Mouse (Mus musculus): ENCODE results near the gene Zfp653. TPM values are rescaled to one million over a fixed set of nuclear protein-coding genes. Genes with fewer than 3 reads are reported as not detected.
A peak's percentile ranks its signal among the peaks of the same experiment; 100 is the strongest.

Zfp653 gene
- polyA plus RNA-seq, 1 experiment from 2014 or later: 14.5 TPM

GRCm38 (mm10) chr9:22099922-22100321 lies 28.7 kb upstream of the Zfp653 start:
- Histone ChIP-seq H3K4me1 (ENCODE audit: control insufficient read depth, insufficient read depth, low read length) (peaks cover 6% of the 10 kb centered on the region; the same call in 1 of the 2 replicates), H3K4me2 (replicated peaks; ENCODE audit: low read depth, low read length) (peak overlapping the region; percentile 29), H3K27ac (ENCODE audit: low read length) (peak overlapping the region; percentile 84), H3K9ac (replicated peaks; ENCODE audit: low read depth, low read length) (0 out of 2 replicates have a peak overlapping the region, but pooled peaks have one; percentile 6), H3K27me3 (ENCODE audit: control insufficient read depth, insufficient read depth, low read length) (peaks cover 11% of the 10 kb centered on the region), H3K9me3 (ENCODE audit: control insufficient read depth, low read depth, low read length) (no peaks in the 10 kb centered on the region), H3K36me3 (ENCODE audit: control insufficient read depth, insufficient read depth, low read length) (no peaks in the 10 kb centered on the region), H3K4me3 (ENCODE audit: low read depth, low read length) (peak overlapping the region; percentile 23)
- peak; percentile 69; the same call in 1 of the 2 replicates for ATAC-seq (ENCODE audit: insufficient number of reproducible peaks, insufficient read depth, low FRiP score, low read depth)
- WGBS: 2% methylated on average over 18 of the region's 18 CpGs

GRCm38 (mm10) chr9:22098993-22099696 lies 28.0 kb upstream of the Zfp653 start, which contains the start of gene Cnn1:
TSS of gene Cnn1 (plus strand) at chr9:22099216.
- H3K4me1 ChIP-seq (ENCODE audit: control insufficient read depth, insufficient read depth, low read length): peaks cover 6% of the 10 kb centered on the region; the same call in 1 of the 2 replicates
- 4% methylated on average over 14 of the region's 14 CpGs for WGBS
- peaks cover 11% of the 10 kb centered on the region for H3K27me3 ChIP-seq (ENCODE audit: control insufficient read depth, insufficient read depth, low read length)
- peak within 1 kb of the TSS; percentile 29 for H3K4me2 ChIP-seq (replicated peaks; ENCODE audit: low read depth, low read length)
- H3K9me3 ChIP-seq (ENCODE audit: control insufficient read depth, low read depth, low read length): no peaks in the 10 kb centered on the region
- peak; percentile 64 for ATAC-seq (ENCODE audit: insufficient number of reproducible peaks, insufficient read depth, low FRiP score, low read depth)
- no peaks in the 10 kb centered on the region for H3K36me3 ChIP-seq (ENCODE audit: control insufficient read depth, insufficient read depth, low read length)
- H3K9ac ChIP-seq (replicated peaks; ENCODE audit: low read depth, low read length): peak within 1 kb of the TSS; percentile 6; the same call in 1 of the 2 replicates
- H3K27ac ChIP-seq (ENCODE audit: low read length): peak within 1 kb of the TSS; percentile 84
- peak within 1 kb of the TSS; percentile 23 for H3K4me3 ChIP-seq (ENCODE audit: low read depth, low read length)

- ATAC-seq (ENCODE audit: insufficient number of reproducible peaks, insufficient read depth, low FRiP score, low read depth): peak; percentile 75; the same call in 1 of the 2 replicates
- WGBS: 1% methylated on average over 24 of the region's 24 CpGs
- Histone ChIP-seq H3K27me3 (ENCODE audit: control insufficient read depth, insufficient read depth, low read length) (peaks cover 11% of the 10 kb centered on the region), H3K36me3 (ENCODE audit: control insufficient read depth, insufficient read depth, low read length) (no peaks in the 10 kb centered on the region), H3K9ac (replicated peaks; ENCODE audit: low read depth, low read length) (0 out of 2 replicates have a peak overlapping the region, but pooled peaks have one; percentile 40), H3K4me1 (ENCODE audit: control insufficient read depth, insufficient read depth, low read length) (peaks cover 6% of the 10 kb centered on the region; the same call in 1 of the 2 replicates), H3K4me2 (replicated peaks; ENCODE audit: low read depth, low read length) (peak overlapping the region; percentile 62), H3K27ac (ENCODE audit: low read length) (no peak overlapping the region), H3K9me3 (ENCODE audit: control insufficient read depth, low read depth, low read length) (no peaks in the 10 kb centered on the region), H3K4me3 (ENCODE audit: low read depth, low read length) (peak overlapping the region; percentile 28)
Observed at GRCm38 (mm10) chr9:22095854-22096307, 24.7 kb upstream of the Zfp653 start.

GRCm38 (mm10) chr9:22092746-22093145 lies 21.6 kb upstream of the Zfp653 start:
- Histone ChIP-seq H3K27ac (ENCODE audit: low read length) (no peak overlapping the region), H3K27me3 (ENCODE audit: control insufficient read depth, insufficient read depth, low read length) (no peaks in the 10 kb centered on the region), H3K4me3 (ENCODE audit: low read depth, low read length) (no peak overlapping the region), H3K4me1 (ENCODE audit: control insufficient read depth, insufficient read depth, low read length) (no peaks in the 10 kb centered on the region), H3K9ac (replicated peaks; ENCODE audit: low read depth, low read length) (no peak overlapping the region), H3K4me2 (replicated peaks; ENCODE audit: low read depth, low read length) (no peak overlapping the region), H3K9me3 (ENCODE audit: control insufficient read depth, low read depth, low read length) (no peaks in the 10 kb centered on the region), H3K36me3 (ENCODE audit: control insufficient read depth, insufficient read depth, low read length) (no peaks in the 10 kb centered on the region)
- ATAC-seq (ENCODE audit: insufficient number of reproducible peaks, insufficient read depth, low FRiP score, low read depth): no peak
- 79% methylated on average over 6 of the region's 6 CpGs for WGBS

GRCm38 (mm10) chr9:22089986-22090385 lies 18.8 kb upstream of the Zfp653 start:
- Histone ChIP-seq H3K4me1 (ENCODE audit: control insufficient read depth, insufficient read depth, low read length) (no peaks in the 10 kb centered on the region), H3K36me3 (ENCODE audit: control insufficient read depth, insufficient read depth, low read length) (no peaks in the 10 kb centered on the region), H3K9me3 (ENCODE audit: control insufficient read depth, low read depth, low read length) (no peaks in the 10 kb centered on the region), H3K4me2 (replicated peaks; ENCODE audit: low read depth, low read length) (no peak overlapping the region), H3K27ac (ENCODE audit: low read length) (no peak overlapping the region), H3K4me3 (ENCODE audit: low read depth, low read length) (no peak overlapping the region), H3K9ac (replicated peaks; ENCODE audit: low read depth, low read length) (no peak overlapping the region), H3K27me3 (ENCODE audit: control insufficient read depth, insufficient read depth, low read length) (no peaks in the 10 kb centered on the region)
- no peak for ATAC-seq (ENCODE audit: insufficient number of reproducible peaks, insufficient read depth, low FRiP score, low read depth)
- WGBS: 83% methylated on average over 7 of the region's 7 CpGs

- no peak overlapping the region for H3K27ac ChIP-seq (ENCODE audit: low read length)
- H3K9me3 ChIP-seq (ENCODE audit: control insufficient read depth, low read depth, low read length): no peaks in the 10 kb centered on the region
- no peaks in the 10 kb centered on the region for H3K27me3 ChIP-seq (ENCODE audit: control insufficient read depth, insufficient read depth, low read length)
- no peaks in the 10 kb centered on the region for H3K4me1 ChIP-seq (ENCODE audit: control insufficient read depth, insufficient read depth, low read length)
- H3K4me3 ChIP-seq (ENCODE audit: low read depth, low read length): no peak overlapping the region
- H3K36me3 ChIP-seq (ENCODE audit: control insufficient read depth, insufficient read depth, low read length): no peaks in the 10 kb centered on the region
- ATAC-seq (ENCODE audit: insufficient number of reproducible peaks, insufficient read depth, low FRiP score, low read depth): no peak
- no peak overlapping the region for H3K9ac ChIP-seq (replicated peaks; ENCODE audit: low read depth, low read length)
- WGBS: 99% methylated on average over 7 of the region's 7 CpGs
- no peak overlapping the region for H3K4me2 ChIP-seq (replicated peaks; ENCODE audit: low read depth, low read length)
Observed at GRCm38 (mm10) chr9:22089281-22089680, 18.1 kb upstream of the Zfp653 start.

GRCm38 (mm10) chr9:22087034-22087618 lies 15.9 kb upstream of the Zfp653 start:
- no peak for ATAC-seq (ENCODE audit: insufficient number of reproducible peaks, insufficient read depth, low FRiP score, low read depth)

GRCm38 (mm10) chr9:22086012-22086411 lies 14.8 kb upstream of the Zfp653 start:
- 49% methylated on average over 6 of the region's 6 CpGs for WGBS
- ATAC-seq (ENCODE audit: insufficient number of reproducible peaks, insufficient read depth, low FRiP score, low read depth): 0 out of 2 replicates have a peak, but pooled peaks have one; percentile 14
- H3K9me3 ChIP-seq (ENCODE audit: control insufficient read depth, low read depth, low read length): no peaks in the 10 kb centered on the region
- H3K4me2 ChIP-seq (replicated peaks; ENCODE audit: low read depth, low read length): peak overlapping the region; percentile 70
- H3K27me3 ChIP-seq (ENCODE audit: control insufficient read depth, insufficient read depth, low read length): no peaks in the 10 kb centered on the region
- no peaks in the 10 kb centered on the region for H3K4me1 ChIP-seq (ENCODE audit: control insufficient read depth, insufficient read depth, low read length)
- peak overlapping the region; percentile 87 for H3K27ac ChIP-seq (ENCODE audit: low read length)
- H3K9ac ChIP-seq (replicated peaks; ENCODE audit: low read depth, low read length): peak overlapping the region; percentile 49
- peak overlapping the region; percentile 71 for H3K4me3 ChIP-seq (ENCODE audit: low read depth, low read length)
- H3K36me3 ChIP-seq (ENCODE audit: control insufficient read depth, insufficient read depth, low read length): no peaks in the 10 kb centered on the region

More at GRCm38 (mm10) chr9:22087034-22087618, 15.9 kb upstream of the Zfp653 start:
- 90% methylated on average over 2 of the region's 2 CpGs for WGBS
- Histone ChIP-seq H3K9ac (replicated peaks; ENCODE audit: low read depth, low read length) (no peak overlapping the region), H3K9me3 (ENCODE audit: control insufficient read depth, low read depth, low read length) (no peaks in the 10 kb centered on the region), H3K4me2 (replicated peaks; ENCODE audit: low read depth, low read length) (no peak overlapping the region), H3K27ac (ENCODE audit: low read length) (no peak overlapping the region), H3K27me3 (ENCODE audit: control insufficient read depth, insufficient read depth, low read length) (no peaks in the 10 kb centered on the region), H3K36me3 (ENCODE audit: control insufficient read depth, insufficient read depth, low read length) (no peaks in the 10 kb centered on the region), H3K4me1 (ENCODE audit: control insufficient read depth, insufficient read depth, low read length) (no peaks in the 10 kb centered on the region), H3K4me3 (ENCODE audit: low read depth, low read length) (no peak overlapping the region)

Measured in stomach, embryonic 14.5 days (tissue).